Mouse (Mus musculus) liver, embryonic 15.5 days (tissue): ENCODE results near the gene Gpr107. TPM values are rescaled to one million over a fixed set of nuclear protein-coding genes. Genes with fewer than 3 reads are reported as not detected.

ENCODE experiments used
- ATAC-seq: fragments of 200-750 bp; cut with Nextera tagmentation; 2 replicates; pipeline ENCODE4 v1.8.0; 2017; ENCODE audit warnings: moderate number of reproducible peaks, mild to moderate bottlenecking, moderate library complexity; ENCODE audit not compliant: insufficient read depth
- H3K27ac ChIP-seq: fragments of 300-500 bp; sonication (generic); replicated peaks from 2 replicates; pipeline ENCODE4 v1.5.1; 2015; ENCODE audit warnings: mild to moderate bottlenecking, inconsistent platforms
- H3K27me3 ChIP-seq: fragments of 300-500 bp; sonication (generic); 2 replicates; pipeline ENCODE4 v1.6.1; 2015; ENCODE audit warnings: mild to moderate bottlenecking, inconsistent platforms
- H3K36me3 ChIP-seq: fragments of 300-500 bp; sonication (generic); replicated peaks from 2 replicates; pipeline ENCODE4 v1.6.1; 2015; ENCODE audit warnings: moderate library complexity, mild to moderate bottlenecking, inconsistent platforms
- H3K4me1 ChIP-seq: fragments of 300-500 bp; sonication (generic); replicated peaks from 2 replicates; pipeline ENCODE4 v1.6.1; 2015; ENCODE audit warnings: inconsistent platforms
- H3K4me2 ChIP-seq: fragments of 300-500 bp; sonication (generic); 2 replicates; pipeline ENCODE4 v1.6.1; 2015; ENCODE audit warnings: moderate library complexity, mild to moderate bottlenecking, inconsistent platforms
- H3K4me3 ChIP-seq: fragments of 300-500 bp; sonication (generic); replicated peaks from 2 replicates; pipeline ENCODE4 v1.5.1; 2015; ENCODE audit warnings: mild to moderate bottlenecking, inconsistent platforms
- H3K9ac ChIP-seq: fragments of 300-500 bp; sonication (generic); 2 replicates; pipeline ENCODE4 v1.6.1; 2015; ENCODE audit warnings: moderate library complexity, mild to moderate bottlenecking, inconsistent platforms
- H3K9me3 ChIP-seq: fragments of 300-500 bp; sonication (generic); replicated peaks from 2 replicates; pipeline ENCODE4 v1.6.1; 2016; ENCODE audit warnings: inconsistent platforms
- WGBS: fragments of 180-500 bp; shearing (Covaris S2); methylation state at CpG from one replicate; pipeline ENCODE4 v1.1.7; 2015; ENCODE audit warnings: mixed read lengths; ENCODE audit not compliant: insufficient replicate concordance; 5-methylcytosine and 5-hydroxymethylcytosine counted together
- polyA plus RNA-seq: library from polyadenylated mRNA; unstranded; fragments of >200 nt; fragmentation: Nextera tagmentation; extraction: Ambion mirVana; gene quantifications from 2 replicates; pipeline ENCODE4 v1.2.1, GENCODE M21; 2015

Gene Gpr107
- polyA plus RNA-seq, 1 experiment from 2014 or later, result 10.4 TPM

- ATAC-seq, result no peak
- Histone ChIP-seq H3K27me3 (no peaks in the 10 kb centered on the region), H3K9ac (no peak overlapping the region), H3K4me1 (no peaks in the 10 kb centered on the region), H3K4me3 (no peak overlapping the region), H3K9me3 (no peaks in the 10 kb centered on the region), H3K36me3 (0 out of 2 replicates have a peak, but pooled peaks cover 8% of the 10 kb centered on the region), H3K4me2 (no peak overlapping the region), H3K27ac (no peak overlapping the region)
- WGBS, result 70% methylated on average over 6 of the region's 6 CpGs
Measured at GRCm38 (mm10) chr2:31219470-31219869, 67.4 kb downstream of the Gpr107 start.

DNA sequence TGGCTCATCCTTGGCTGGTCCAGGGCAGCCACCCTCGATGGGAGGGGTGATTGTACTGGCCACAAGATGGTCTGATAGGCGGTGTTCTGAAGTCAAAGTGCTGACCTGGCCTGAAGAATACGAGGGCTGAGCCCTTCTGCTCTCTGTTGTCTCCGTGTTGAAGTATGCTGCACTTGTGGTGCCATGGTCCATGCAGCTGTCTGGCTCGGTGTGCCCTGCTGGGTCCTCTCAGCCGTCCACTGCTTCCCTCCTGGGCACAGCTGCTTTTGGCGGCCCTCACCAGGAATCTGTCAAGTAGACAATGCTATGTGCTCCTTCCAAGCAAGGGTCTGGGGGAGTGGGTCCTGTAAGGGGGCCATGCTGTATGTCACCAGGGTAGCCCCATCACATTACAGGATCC is 68.7 kb downstream of the Gpr107 start:
- Histone ChIP-seq H3K4me1 (no peaks in the 10 kb centered on the region), H3K4me3 (no peak overlapping the region), H3K27ac (no peak overlapping the region), H3K9me3 (no peaks in the 10 kb centered on the region), H3K27me3 (no peaks in the 10 kb centered on the region), H3K36me3 (no peaks in the 10 kb centered on the region), H3K9ac (no peak overlapping the region), H3K4me2 (no peak overlapping the region)
- WGBS, result 48% methylated on average over 7 of the region's 7 CpGs
- no peak for ATAC-seq

- Histone ChIP-seq H3K4me1 (no peaks in the 10 kb centered on the region), H3K4me2 (no peak overlapping the region), H3K27me3 (no peaks in the 10 kb centered on the region), H3K9me3 (no peaks in the 10 kb centered on the region), H3K9ac (no peak overlapping the region), H3K36me3 (no peaks in the 10 kb centered on the region), H3K4me3 (no peak overlapping the region), H3K27ac (no peak overlapping the region)
- ATAC-seq, result no peak
- WGBS, result 51% methylated on average over 5 of the region's 5 CpGs
Measured at GRCm38 (mm10) chr2:31221582-31221981, 69.5 kb downstream of the Gpr107 start.

DNA sequence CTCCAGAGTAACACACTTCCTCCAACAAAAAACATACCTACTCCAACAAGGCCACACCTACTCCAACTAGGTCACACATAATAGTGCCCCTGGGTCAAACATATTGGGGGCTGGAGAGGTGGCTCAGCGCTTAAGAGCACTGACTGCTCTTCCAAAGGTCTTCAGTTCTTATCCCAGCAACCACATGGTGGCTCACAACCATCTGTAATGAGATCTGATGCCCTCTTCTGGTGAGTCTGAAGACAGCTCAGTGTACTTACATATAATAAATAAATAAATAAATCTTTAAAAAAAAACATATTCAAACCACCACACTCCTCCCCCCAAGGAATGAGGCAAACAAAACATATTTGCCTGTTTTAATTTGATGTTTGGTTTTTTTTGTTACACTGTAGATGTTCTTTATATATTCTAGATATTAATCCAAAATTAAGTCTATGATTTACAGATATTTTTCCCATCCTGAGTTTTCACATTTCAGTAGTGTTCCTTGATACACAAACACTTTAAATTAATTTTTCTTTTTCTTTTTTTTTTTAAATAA is 76.7 kb downstream of the Gpr107 start:
- no peaks in the 10 kb centered on the region for H3K9me3 ChIP-seq
- H3K4me2 ChIP-seq, result no peak overlapping the region
- no peaks in the 10 kb centered on the region for H3K36me3 ChIP-seq
- ATAC-seq, result no peak
- no peak overlapping the region for H3K27ac ChIP-seq
- H3K9ac ChIP-seq, result no peak overlapping the region
- no peaks in the 10 kb centered on the region for H3K27me3 ChIP-seq
- WGBS, result 40% methylated on average over 1 of the region's 1 CpGs
- H3K4me1 ChIP-seq, result no peaks in the 10 kb centered on the region
- no peak overlapping the region for H3K4me3 ChIP-seq

DNA sequence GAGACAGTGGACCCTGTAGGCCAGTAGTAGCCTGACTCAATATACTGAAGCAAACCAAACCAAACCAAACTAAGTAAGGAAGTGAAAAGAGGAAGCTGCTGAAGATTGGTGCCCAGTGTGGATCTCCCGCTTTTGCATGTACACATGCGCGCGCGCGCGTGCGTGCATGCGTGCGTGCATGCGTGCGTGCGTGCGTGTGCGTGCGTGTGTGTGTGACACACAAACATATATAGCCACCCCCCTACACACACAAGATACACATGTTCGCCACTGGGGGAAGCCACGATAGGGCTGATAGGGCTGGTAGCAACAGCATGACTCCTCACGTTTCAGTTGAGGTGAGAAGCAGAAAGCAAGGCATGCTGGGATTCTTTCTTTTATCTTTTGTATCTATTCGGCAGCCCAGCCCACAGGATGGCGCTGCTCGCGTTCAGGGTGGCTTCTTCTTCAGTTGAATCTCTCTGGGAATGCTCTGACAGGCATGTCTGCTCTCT is 87.1 kb downstream of the Gpr107 start:
- Histone ChIP-seq H3K36me3 (no peaks in the 10 kb centered on the region), H3K4me2 (peak overlapping the region; percentile 60), H3K27me3 (peaks cover 30% of the 10 kb centered on the region), H3K4me3 (peak overlapping the region; percentile 37), H3K27ac (no peak overlapping the region), H3K4me1 (peaks cover 7% of the 10 kb centered on the region; the same call in 1 of the 2 replicates), H3K9me3 (no peaks in the 10 kb centered on the region), H3K9ac (no peak overlapping the region)
- WGBS, result 25% methylated on average over 23 of the region's 23 CpGs
- ATAC-seq, result peak; percentile 52; the same call in 1 of the 2 replicates

DNA sequence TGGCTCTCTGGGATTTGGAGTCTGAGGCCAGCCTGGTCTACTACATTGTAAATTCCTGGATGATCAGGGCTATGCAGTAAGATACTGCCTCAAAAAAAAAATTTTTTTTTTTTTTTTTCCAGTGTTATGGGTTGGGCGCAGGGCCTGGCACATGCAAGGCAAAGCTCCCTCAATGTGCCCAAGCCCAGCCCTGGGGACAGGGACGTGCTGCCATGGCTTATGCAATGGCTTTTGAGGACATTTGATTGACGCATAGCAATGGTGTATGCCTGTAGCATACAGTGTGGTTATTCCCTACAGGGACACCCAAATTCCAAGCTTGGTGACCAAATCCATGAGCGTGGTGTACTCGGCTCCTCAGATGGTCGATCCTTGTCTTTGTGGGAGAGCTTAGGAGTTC is 87.7 kb downstream of the Gpr107 start:
- peaks cover 36% of the 10 kb centered on the region for H3K27me3 ChIP-seq
- no peak overlapping the region for H3K27ac ChIP-seq
- no peak overlapping the region for H3K9ac ChIP-seq
- no peaks in the 10 kb centered on the region for H3K9me3 ChIP-seq
- ATAC-seq, result no peak
- peak overlapping the region; percentile 60 for H3K4me2 ChIP-seq
- H3K4me3 ChIP-seq, result no peak overlapping the region
- H3K4me1 ChIP-seq, result peaks cover 7% of the 10 kb centered on the region; the same call in 1 of the 2 replicates
- 72% methylated on average over 6 of the region's 6 CpGs for WGBS
- H3K36me3 ChIP-seq, result no peaks in the 10 kb centered on the region

DNA sequence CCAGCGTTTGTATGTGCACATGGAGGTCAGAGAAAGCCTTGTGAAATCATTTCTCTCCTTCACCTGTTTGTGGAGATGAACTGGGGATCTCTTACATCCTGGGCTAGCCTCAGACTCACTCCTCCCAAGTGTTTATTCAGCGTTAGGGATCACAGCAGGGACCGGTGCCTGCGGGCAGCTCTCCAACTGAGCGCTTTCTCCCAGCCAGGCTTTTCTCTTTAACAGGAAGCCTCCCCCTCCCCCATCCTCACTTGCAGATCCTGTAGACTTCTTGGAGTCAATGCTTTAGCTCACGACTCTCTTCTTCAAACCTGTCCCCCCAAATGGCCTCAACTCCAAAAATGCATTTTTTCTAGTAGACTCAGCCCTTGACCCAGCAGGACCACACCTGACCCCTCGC is 89.5 kb downstream of the Gpr107 start:
- no peak for ATAC-seq
- Histone ChIP-seq H3K9ac (no peak overlapping the region), H3K4me3 (no peak overlapping the region), H3K27me3 (peaks cover 54% of the 10 kb centered on the region), H3K36me3 (no peaks in the 10 kb centered on the region), H3K27ac (no peak overlapping the region), H3K4me1 (peaks cover 13% of the 10 kb centered on the region), H3K4me2 (no peak overlapping the region), H3K9me3 (no peaks in the 10 kb centered on the region)
- 15% methylated on average over 7 of the region's 7 CpGs for WGBS

DNA sequence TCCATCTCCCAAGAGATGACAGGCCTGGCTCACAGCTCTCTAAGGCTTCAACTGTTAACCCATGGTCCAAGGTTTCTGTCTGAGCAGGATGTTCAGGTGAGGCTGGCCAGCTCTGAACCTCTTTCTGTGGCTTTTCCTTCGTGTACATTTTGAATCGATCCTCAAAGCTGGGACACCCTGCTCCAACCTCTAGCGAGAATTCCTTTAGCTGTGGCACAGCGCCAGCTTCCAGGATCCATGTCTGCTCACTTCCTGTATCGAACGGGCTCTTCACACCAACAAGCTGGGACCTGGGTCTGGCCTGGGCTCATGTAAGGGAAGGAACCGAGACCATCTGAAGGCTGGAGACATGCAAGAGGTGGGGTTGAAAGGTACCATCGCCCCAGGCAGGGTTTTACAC is 92.1 kb downstream of the Gpr107 start:
- H3K27ac ChIP-seq, result no peak overlapping the region
- H3K4me1 ChIP-seq, result peaks cover 11% of the 10 kb centered on the region
- no peak overlapping the region for H3K9ac ChIP-seq
- H3K9me3 ChIP-seq, result no peaks in the 10 kb centered on the region
- H3K27me3 ChIP-seq, result peaks cover 71% of the 10 kb centered on the region
- no peaks in the 10 kb centered on the region for H3K36me3 ChIP-seq
- ATAC-seq, result no peak
- H3K4me2 ChIP-seq, result no peak overlapping the region
- 57% methylated on average over 8 of the region's 8 CpGs for WGBS
- no peak overlapping the region for H3K4me3 ChIP-seq

- no peak for ATAC-seq
- Histone ChIP-seq H3K9ac (no peak overlapping the region), H3K36me3 (no peaks in the 10 kb centered on the region), H3K27ac (no peak overlapping the region), H3K4me1 (peaks cover 7% of the 10 kb centered on the region), H3K9me3 (no peaks in the 10 kb centered on the region), H3K27me3 (peaks cover 71% of the 10 kb centered on the region), H3K4me3 (peak overlapping the region; percentile 57; the same call in 1 of the 2 replicates), H3K4me2 (peak overlapping the region; percentile 76)
- 23% methylated on average over 5 of the region's 5 CpGs for WGBS
Measured at GRCm38 (mm10) chr2:31245051-31245450, 92.9 kb downstream of the Gpr107 start.

GRCm38 (mm10) chr2:31245491-31246141 is 93.5 kb downstream of the Gpr107 start, which contains the start of gene Ncs1:
Ncs1 (plus strand) TSS chr2:31245823.
- Histone ChIP-seq H3K4me2 (peak within 1 kb of the TSS; percentile 76), H3K4me3 (peak within 1 kb of the TSS; percentile 57), H3K9ac (peak within 1 kb of the TSS; percentile 39; the same call in 1 of the 2 replicates), H3K27ac (no peak within 1 kb of the TSS), H3K9me3 (no peaks in the 10 kb centered on the region), H3K4me1 (peaks cover 7% of the 10 kb centered on the region), H3K36me3 (no peaks in the 10 kb centered on the region), H3K27me3 (peaks cover 71% of the 10 kb centered on the region)
- WGBS, result under 1% methylated on average over 89 of the region's 89 CpGs
- peak; percentile 56 for ATAC-seq

DNA sequence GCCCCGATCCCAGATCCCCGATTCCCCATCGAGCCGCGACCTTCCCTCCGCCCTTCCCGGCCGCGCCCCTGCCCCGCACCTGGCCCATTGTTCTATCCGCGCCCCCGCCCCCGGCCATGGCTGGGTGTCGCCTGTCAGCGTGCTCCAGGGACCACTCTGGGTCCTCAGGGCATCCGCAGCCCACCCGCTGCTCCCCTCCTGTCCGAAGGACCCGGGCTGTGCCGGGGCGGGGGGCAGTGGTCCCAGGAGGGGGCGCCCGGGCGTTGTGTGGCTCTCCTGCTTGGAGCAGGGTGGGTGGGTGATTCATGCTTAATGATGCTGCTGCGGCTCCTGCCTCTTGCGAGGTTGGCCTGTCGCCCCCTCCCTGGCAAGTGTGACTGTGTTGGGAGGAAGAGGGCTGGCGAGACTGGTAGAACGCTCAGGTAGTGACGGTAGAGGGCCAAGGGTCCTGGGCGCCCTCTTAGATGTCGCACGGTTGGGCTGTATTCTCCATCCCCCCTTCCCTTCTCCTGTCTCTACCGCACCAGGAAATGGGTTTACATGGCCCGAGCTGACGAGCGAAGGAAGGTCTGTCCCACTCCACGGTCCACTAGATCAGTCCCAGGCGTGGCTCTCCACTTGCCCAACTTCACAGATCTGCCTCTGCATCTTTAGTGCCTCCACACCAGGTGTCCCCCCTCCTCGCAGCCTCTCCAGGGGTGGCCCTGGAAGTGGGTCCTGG is 94.3 kb downstream of the Gpr107 start:
- no peak for ATAC-seq
- Histone ChIP-seq H3K27me3 (peaks cover 69% of the 10 kb centered on the region), H3K27ac (no peak overlapping the region), H3K9ac (peak overlapping the region; percentile 39; the same call in 1 of the 2 replicates), H3K4me1 (peaks cover 7% of the 10 kb centered on the region), H3K4me2 (peak overlapping the region; percentile 76), H3K36me3 (no peaks in the 10 kb centered on the region), H3K9me3 (no peaks in the 10 kb centered on the region), H3K4me3 (peak overlapping the region; percentile 57)
- WGBS, result 2% methylated on average over 41 of the region's 41 CpGs
